Mouse (Mus musculus): ENCODE measurements at regions not wholly inside any gene's neighbourhood (a gene's known extent, or its start where the extent isn't known, plus 50 kb on each side); places are given as distances from the start of the nearest gene placed in this dataset.

DNA sequence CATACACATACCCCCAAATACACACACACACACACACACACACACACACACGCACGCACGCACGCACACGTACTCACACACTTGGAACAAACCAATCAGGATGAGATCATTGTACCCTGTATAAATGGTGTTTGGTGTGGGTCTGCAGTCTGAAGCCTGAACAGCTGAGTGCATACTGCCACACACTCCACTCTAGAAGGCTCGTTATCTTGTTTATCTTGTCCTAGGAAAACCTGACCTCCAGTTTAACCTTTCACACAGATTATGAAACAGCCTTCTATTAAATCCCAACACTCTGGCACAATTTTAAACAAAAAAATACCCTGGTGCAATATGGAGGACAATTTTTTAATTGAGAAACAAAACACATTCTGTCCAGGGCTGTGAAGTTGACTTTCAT is 649.9 kb upstream of the Tbl1xr1 start:
- Histone ChIP-seq H3K4me1 (ENCODE audit: control insufficient read depth, insufficient read depth, low read length) (no peaks in the 10 kb centered on the region), H3K4me2 (ENCODE audit: low read depth, low read length) (no peak overlapping the region), H3K27ac (ENCODE audit: low read length) (no peak overlapping the region), H3K36me3 (ENCODE audit: control insufficient read depth, insufficient read depth, low read length) (no peaks in the 10 kb centered on the region), H3K9ac (ENCODE audit: low read depth, low read length) (no peak overlapping the region), H3K9me3 (ENCODE audit: control insufficient read depth, low read length) (no peaks in the 10 kb centered on the region), H3K27me3 (replicated peaks; ENCODE audit: control insufficient read depth, insufficient read depth, low read length) (no peaks in the 10 kb centered on the region), H3K4me3 (ENCODE audit: low read length) (no peak overlapping the region)
- WGBS, result 66% methylated on average over 6 of the region's 6 CpGs
- peak; percentile 21; the same call in 1 of the 2 replicates for ATAC-seq

- no peak for ATAC-seq
- H3K27ac ChIP-seq (ENCODE audit: low read length), result no peak overlapping the region
- WGBS, result 52% methylated on average over 6 of the region's 6 CpGs
These were observed 648.9 kb upstream of the Tbl1xr1 start for GRCm38 (mm10) chr3:21427408-21428031.

GRCm38 (mm10) chr3:21428120-21428519 is 648.3 kb upstream of the Tbl1xr1 start:
- Histone ChIP-seq H3K9me3 (ENCODE audit: control insufficient read depth, low read length) (no peaks in the 10 kb centered on the region), H3K4me2 (ENCODE audit: low read depth, low read length) (no peak overlapping the region), H3K4me1 (ENCODE audit: control insufficient read depth, insufficient read depth, low read length) (no peaks in the 10 kb centered on the region), H3K4me3 (ENCODE audit: low read length) (no peak overlapping the region), H3K27ac (ENCODE audit: low read length) (no peak overlapping the region), H3K9ac (ENCODE audit: low read depth, low read length) (no peak overlapping the region), H3K36me3 (ENCODE audit: control insufficient read depth, insufficient read depth, low read length) (no peaks in the 10 kb centered on the region), H3K27me3 (replicated peaks; ENCODE audit: control insufficient read depth, insufficient read depth, low read length) (no peaks in the 10 kb centered on the region)
- 28% methylated on average over 2 of the region's 2 CpGs for WGBS
- no peak for ATAC-seq

More at GRCm38 (mm10) chr3:21427408-21428031, 648.9 kb upstream of the Tbl1xr1 start:
- no peaks in the 10 kb centered on the region for H3K36me3 ChIP-seq (ENCODE audit: control insufficient read depth, insufficient read depth, low read length)
- no peaks in the 10 kb centered on the region for H3K27me3 ChIP-seq (replicated peaks; ENCODE audit: control insufficient read depth, insufficient read depth, low read length)
- H3K9me3 ChIP-seq (ENCODE audit: control insufficient read depth, low read length), result no peaks in the 10 kb centered on the region
- no peak overlapping the region for H3K9ac ChIP-seq (ENCODE audit: low read depth, low read length)
- H3K4me1 ChIP-seq (ENCODE audit: control insufficient read depth, insufficient read depth, low read length), result no peaks in the 10 kb centered on the region
- H3K4me2 ChIP-seq (ENCODE audit: low read depth, low read length), result no peak overlapping the region
- H3K4me3 ChIP-seq (ENCODE audit: low read length), result no peak overlapping the region

DNA sequence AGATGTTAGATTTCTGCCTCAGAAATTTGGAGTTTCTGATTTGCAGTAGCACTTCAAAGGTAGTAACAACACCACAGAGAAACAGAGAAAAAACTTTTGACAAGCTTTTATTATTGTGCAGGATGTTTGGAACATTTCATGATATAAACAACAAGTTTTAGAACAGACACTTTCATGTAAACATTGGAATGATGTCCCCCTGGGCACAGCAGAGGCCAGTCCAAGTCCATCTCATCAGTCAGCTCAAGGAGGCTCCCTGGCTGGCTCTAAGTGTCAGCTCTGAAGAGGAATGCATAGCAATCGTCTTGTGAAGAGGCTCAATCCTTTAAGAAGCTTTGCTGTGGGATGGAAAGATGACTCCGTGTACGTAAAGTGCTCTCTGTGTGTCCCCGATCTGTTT is 612.2 kb upstream of the Tbl1xr1 start:
- H3K4me1 ChIP-seq (ENCODE audit: control insufficient read depth, insufficient read depth, low read length), result no peaks in the 10 kb centered on the region
- H3K4me3 ChIP-seq (ENCODE audit: low read length), result no peak overlapping the region
- no peaks in the 10 kb centered on the region for H3K27me3 ChIP-seq (replicated peaks; ENCODE audit: control insufficient read depth, insufficient read depth, low read length)
- no peak for ATAC-seq
- no peak overlapping the region for H3K4me2 ChIP-seq (ENCODE audit: low read depth, low read length)
- 41% methylated on average over 4 of the region's 4 CpGs for WGBS
- no peak overlapping the region for H3K27ac ChIP-seq (ENCODE audit: low read length)
- no peaks in the 10 kb centered on the region for H3K36me3 ChIP-seq (ENCODE audit: control insufficient read depth, insufficient read depth, low read length)
- no peaks in the 10 kb centered on the region for H3K9me3 ChIP-seq (ENCODE audit: control insufficient read depth, low read length)
- H3K9ac ChIP-seq (ENCODE audit: low read depth, low read length), result no peak overlapping the region

- 35% methylated on average over 7 of the region's 7 CpGs for WGBS
These were observed 610.3 kb upstream of the Tbl1xr1 start for GRCm38 (mm10) chr3:21466113-21466645.

DNA sequence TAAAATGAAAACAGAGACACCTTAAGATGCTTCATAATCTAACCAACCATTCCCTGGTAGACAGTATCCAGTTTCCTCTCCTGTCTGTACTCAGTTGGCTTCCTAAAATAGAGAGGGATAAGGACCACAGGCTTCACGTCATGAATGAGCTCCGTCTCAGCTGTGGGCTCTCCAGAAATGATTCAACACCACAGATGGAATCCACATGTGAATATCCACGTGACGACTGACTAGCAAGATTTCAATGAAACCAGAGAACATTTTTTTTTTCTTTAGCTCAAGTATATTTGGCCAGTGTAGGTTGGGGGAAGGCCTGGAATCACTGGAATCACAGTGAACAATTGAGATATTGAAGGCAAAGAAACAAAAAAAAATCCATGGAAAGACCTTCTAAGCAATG is 599.1 kb upstream of the Tbl1xr1 start:
- Histone ChIP-seq H3K4me3 (ENCODE audit: low read length) (no peak overlapping the region), H3K27me3 (replicated peaks; ENCODE audit: control insufficient read depth, insufficient read depth, low read length) (no peaks in the 10 kb centered on the region), H3K9ac (ENCODE audit: low read depth, low read length) (no peak overlapping the region), H3K4me1 (ENCODE audit: control insufficient read depth, insufficient read depth, low read length) (0 out of 2 replicates have a peak, but pooled peaks cover 6% of the 10 kb centered on the region), H3K27ac (ENCODE audit: low read length) (no peak overlapping the region), H3K9me3 (ENCODE audit: control insufficient read depth, low read length) (no peaks in the 10 kb centered on the region), H3K4me2 (ENCODE audit: low read depth, low read length) (no peak overlapping the region), H3K36me3 (ENCODE audit: control insufficient read depth, insufficient read depth, low read length) (no peaks in the 10 kb centered on the region)
- 72% methylated on average over 4 of the region's 4 CpGs for WGBS
- ATAC-seq, result no peak

More at GRCm38 (mm10) chr3:21466113-21466645, 610.3 kb upstream of the Tbl1xr1 start:
- no peak overlapping the region for H3K27ac ChIP-seq (ENCODE audit: low read length)
- H3K4me1 ChIP-seq (ENCODE audit: control insufficient read depth, insufficient read depth, low read length), result no peaks in the 10 kb centered on the region
- H3K9ac ChIP-seq (ENCODE audit: low read depth, low read length), result no peak overlapping the region
- H3K36me3 ChIP-seq (ENCODE audit: control insufficient read depth, insufficient read depth, low read length), result no peaks in the 10 kb centered on the region
- ATAC-seq, result no peak
- no peak overlapping the region for H3K4me3 ChIP-seq (ENCODE audit: low read length)
- H3K4me2 ChIP-seq (ENCODE audit: low read depth, low read length), result no peak overlapping the region
- no peaks in the 10 kb centered on the region for H3K9me3 ChIP-seq (ENCODE audit: control insufficient read depth, low read length)
- no peaks in the 10 kb centered on the region for H3K27me3 ChIP-seq (replicated peaks; ENCODE audit: control insufficient read depth, insufficient read depth, low read length)

- 28% methylated on average over 5 of the region's 5 CpGs for WGBS
- H3K4me1 ChIP-seq (ENCODE audit: control insufficient read depth, insufficient read depth, low read length), result 0 out of 2 replicates have a peak, but pooled peaks cover 6% of the 10 kb centered on the region
- H3K36me3 ChIP-seq (ENCODE audit: control insufficient read depth, insufficient read depth, low read length), result no peaks in the 10 kb centered on the region
- no peak overlapping the region for H3K4me3 ChIP-seq (ENCODE audit: low read length)
- H3K4me2 ChIP-seq (ENCODE audit: low read depth, low read length), result no peak overlapping the region
- no peak overlapping the region; the same call in 1 of the 2 replicates for H3K27ac ChIP-seq (ENCODE audit: low read length)
- H3K9me3 ChIP-seq (ENCODE audit: control insufficient read depth, low read length), result no peaks in the 10 kb centered on the region
- H3K9ac ChIP-seq (ENCODE audit: low read depth, low read length), result no peak overlapping the region
- H3K27me3 ChIP-seq (replicated peaks; ENCODE audit: control insufficient read depth, insufficient read depth, low read length), result no peaks in the 10 kb centered on the region
- ATAC-seq, result no peak
These were observed 597.2 kb upstream of the Tbl1xr1 start for GRCm38 (mm10) chr3:21479021-21479795.

GRCm38 (mm10) chr3:21479846-21480245 is 596.6 kb upstream of the Tbl1xr1 start:
- Histone ChIP-seq H3K36me3 (ENCODE audit: control insufficient read depth, insufficient read depth, low read length) (no peaks in the 10 kb centered on the region), H3K4me1 (ENCODE audit: control insufficient read depth, insufficient read depth, low read length) (0 out of 2 replicates have a peak, but pooled peaks cover 6% of the 10 kb centered on the region), H3K4me3 (ENCODE audit: low read length) (no peak overlapping the region), H3K27ac (ENCODE audit: low read length) (no peak overlapping the region), H3K9me3 (ENCODE audit: control insufficient read depth, low read length) (no peaks in the 10 kb centered on the region), H3K27me3 (replicated peaks; ENCODE audit: control insufficient read depth, insufficient read depth, low read length) (no peaks in the 10 kb centered on the region), H3K4me2 (ENCODE audit: low read depth, low read length) (no peak overlapping the region), H3K9ac (ENCODE audit: low read depth, low read length) (no peak overlapping the region)
- no peak for ATAC-seq

DNA sequence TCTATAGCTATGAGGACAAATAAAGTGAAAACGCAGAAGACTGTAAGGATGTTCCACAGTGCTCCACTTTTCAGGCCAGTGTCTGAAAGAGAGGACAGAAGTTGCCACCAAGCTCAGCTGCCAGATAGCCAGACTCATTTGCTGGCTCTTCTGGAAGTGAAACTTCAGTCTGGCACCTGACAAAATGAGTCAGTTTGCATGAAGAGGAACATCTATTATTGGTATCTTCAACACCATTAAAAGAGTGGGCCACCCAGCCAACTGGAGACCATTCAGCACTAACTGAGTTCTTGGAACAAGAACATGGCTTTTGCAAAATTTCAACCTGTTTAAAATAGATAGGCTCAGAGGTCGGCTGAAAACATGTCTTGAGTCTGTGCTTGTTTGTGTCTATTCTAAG is 592.4 kb upstream of the Tbl1xr1 start:
- Histone ChIP-seq H3K9ac (ENCODE audit: low read depth, low read length) (no peak overlapping the region), H3K36me3 (ENCODE audit: control insufficient read depth, insufficient read depth, low read length) (no peaks in the 10 kb centered on the region), H3K4me2 (ENCODE audit: low read depth, low read length) (no peak overlapping the region), H3K4me3 (ENCODE audit: low read length) (no peak overlapping the region), H3K4me1 (ENCODE audit: control insufficient read depth, insufficient read depth, low read length) (0 out of 2 replicates have a peak, but pooled peaks cover 3% of the 10 kb centered on the region), H3K27ac (ENCODE audit: low read length) (no peak overlapping the region), H3K27me3 (replicated peaks; ENCODE audit: control insufficient read depth, insufficient read depth, low read length) (no peaks in the 10 kb centered on the region), H3K9me3 (ENCODE audit: control insufficient read depth, low read length) (no peaks in the 10 kb centered on the region)
- 82% methylated on average over 2 of the region's 2 CpGs for WGBS
- no peak for ATAC-seq
